Mouse (Mus musculus) right cerebral cortex, adult 2 months (tissue): ENCODE measurements at regions not wholly inside any gene's neighbourhood (a gene's known extent, or its start where the extent isn't known, plus 50 kb on each side); places are given as distances from the start of the nearest gene placed in this dataset.

ENCODE experiments used
- DNase-seq, 2 experiments: peaks; one replicate each; pipeline ENCODE4 v3.0.0; 2021 to 2022; ENCODE audit warnings: low spot score in 2 of 2

- DNase-seq, result no peak
These were observed 237.6 kb upstream of the Pabpc6 start for GRCm38 (mm10) chr17:9907077-9907476.

- DNase-seq, result peak; percentile 70 to 73
These were observed 236.3 kb upstream of the Pabpc6 start for GRCm38 (mm10) chr17:9905501-9906462.

- DNase-seq, result peak; percentile 22 to 40
These were observed 235.0 kb upstream of the Pabpc6 start for GRCm38 (mm10) chr17:9904525-9904991.

- DNase-seq, result no peak
These were observed 233.8 kb upstream of the Pabpc6 start for GRCm38 (mm10) chr17:9903313-9903712.

GRCm38 (mm10) chr17:9896964-9897363, 227.4 kb upstream of the Pabpc6 start:
- DNase-seq, result no peak

GRCm38 (mm10) chr17:9895686-9896082, 226.2 kb upstream of the Pabpc6 start:
- DNase-seq, result no peak

- DNase-seq, result no peak
These were observed 225.5 kb upstream of the Pabpc6 start for GRCm38 (mm10) chr17:9894828-9895685.

- DNase-seq, result no peak
These were observed 224.4 kb upstream of the Pabpc6 start for GRCm38 (mm10) chr17:9893966-9894365.

GRCm38 (mm10) chr17:9892776-9893175, 223.3 kb upstream of the Pabpc6 start:
- no peak for DNase-seq

GRCm38 (mm10) chr17:9892141-9892540, 222.6 kb upstream of the Pabpc6 start:
- DNase-seq, result no peak

- no peak for DNase-seq
These were observed 219.0 kb upstream of the Pabpc6 start for GRCm38 (mm10) chr17:9888494-9888893.

GRCm38 (mm10) chr17:9885110-9885509, 215.6 kb upstream of the Pabpc6 start:
- DNase-seq, result no peak

- DNase-seq, result no peak
These were observed 213.2 kb upstream of the Pabpc6 start for GRCm38 (mm10) chr17:9882639-9883226.

GRCm38 (mm10) chr17:9879556-9880206, 210.2 kb upstream of the Pabpc6 start:
- peak; percentile 21 to 48 for DNase-seq

GRCm38 (mm10) chr17:9873695-9874094, 204.2 kb upstream of the Pabpc6 start:
- DNase-seq, result no peak

GRCm38 (mm10) chr17:9870237-9870636, 200.7 kb upstream of the Pabpc6 start:
- DNase-seq, result no peak

- no peak for DNase-seq
These were observed 199.3 kb upstream of the Pabpc6 start for GRCm38 (mm10) chr17:9868747-9869281.

GRCm38 (mm10) chr17:9864254-9864653, 194.7 kb upstream of the Pabpc6 start:
- DNase-seq, result no peak

GRCm38 (mm10) chr17:9861923-9862854, 192.7 kb upstream of the Pabpc6 start:
- DNase-seq, result no peak

GRCm38 (mm10) chr17:9861346-9861745, 191.8 kb upstream of the Pabpc6 start:
- DNase-seq, result peak in 1 of 2 experiments; percentile 25
